Mouse (Mus musculus) limb, embryonic 12.5 days (tissue): ENCODE measurements at regions not wholly inside any gene's neighbourhood (a gene's known extent, or its start where the extent isn't known, plus 50 kb on each side); places are given as distances from the start of the nearest gene placed in this dataset.

Source experiments
- ATAC-seq: fragments of 200-750 bp; cut with Nextera tagmentation; 2 replicates; pipeline ENCODE4 v1.8.0; 2017; ENCODE audit warnings: low read depth, moderate TSS enrichment; ENCODE audit not compliant: insufficient number of reproducible peaks, insufficient read depth, low FRiP score, low TSS enrichment
- H3K27ac ChIP-seq: fragments of 300-500 bp; sonication (generic); 2 replicates; pipeline ENCODE4 v1.5.1; 2016; ENCODE audit warnings: mild to moderate bottlenecking, moderate library complexity
- H3K27me3 ChIP-seq: fragments of 300-500 bp; sonication (generic); 2 replicates; pipeline ENCODE4 v1.6.1; 2016; ENCODE audit warnings: mild to moderate bottlenecking, moderate library complexity
- H3K36me3 ChIP-seq: fragments of 300-500 bp; sonication (generic); 2 replicates; pipeline ENCODE4 v1.6.1; 2016; ENCODE audit warnings: mild to moderate bottlenecking, moderate library complexity
- H3K4me1 ChIP-seq: fragments of 300-500 bp; sonication (generic); replicated peaks from 2 replicates; pipeline ENCODE4 v1.6.1; 2016
- H3K4me2 ChIP-seq: fragments of 300-500 bp; sonication (generic); 2 replicates; pipeline ENCODE4 v1.6.1; 2016; ENCODE audit warnings: mild to moderate bottlenecking, moderate library complexity
- H3K4me3 ChIP-seq: fragments of 300-500 bp; sonication (generic); replicated peaks from 2 replicates; pipeline ENCODE4 v1.5.1; 2016; ENCODE audit warnings: mild to moderate bottlenecking
- H3K9ac ChIP-seq: fragments of 300-500 bp; sonication (generic); replicated peaks from 2 replicates; pipeline ENCODE4 v1.6.1; 2016; ENCODE audit warnings: mild to moderate bottlenecking, moderate library complexity
- H3K9me3 ChIP-seq: fragments of 300-500 bp; sonication (generic); 2 replicates; pipeline ENCODE4 v1.6.1; 2016; ENCODE audit warnings: mild to moderate bottlenecking, moderate library complexity
- WGBS: fragments of 180-500 bp; shearing (Covaris S2); methylation state at CpG from one replicate; pipeline ENCODE4 v1.1.7; 2016; 5-methylcytosine and 5-hydroxymethylcytosine counted together

DNA sequence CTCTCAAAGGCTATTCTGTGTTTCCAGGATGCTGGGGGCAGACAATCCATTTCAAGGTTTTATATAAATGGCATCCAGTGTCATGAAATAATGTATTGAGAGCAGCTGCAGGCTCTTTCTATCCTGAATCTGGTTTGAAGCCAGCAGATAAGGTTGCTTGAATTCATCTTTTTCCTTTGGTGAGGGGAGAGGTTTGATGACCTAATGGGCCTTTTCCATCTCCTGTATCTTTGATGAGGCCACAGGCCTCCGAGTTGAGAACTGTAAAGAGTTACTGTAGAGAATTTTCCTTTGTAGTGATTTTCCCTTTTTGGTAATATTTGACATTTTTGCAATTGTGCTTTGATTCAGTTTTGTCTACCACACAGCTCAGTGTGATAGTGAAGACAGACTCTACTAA lies 458.8 kb upstream of the 1700008P02Rik start:
- Histone ChIP-seq H3K4me1 (no peaks in the 10 kb centered on the region), H3K36me3 (no peaks in the 10 kb centered on the region), H3K27ac (no peak overlapping the region), H3K4me2 (no peak overlapping the region), H3K9me3 (no peaks in the 10 kb centered on the region), H3K27me3 (no peaks in the 10 kb centered on the region), H3K4me3 (no peak overlapping the region), H3K9ac (no peak overlapping the region)
- 71% methylated on average over 1 of the region's 1 CpGs for WGBS
- no peak for ATAC-seq

DNA sequence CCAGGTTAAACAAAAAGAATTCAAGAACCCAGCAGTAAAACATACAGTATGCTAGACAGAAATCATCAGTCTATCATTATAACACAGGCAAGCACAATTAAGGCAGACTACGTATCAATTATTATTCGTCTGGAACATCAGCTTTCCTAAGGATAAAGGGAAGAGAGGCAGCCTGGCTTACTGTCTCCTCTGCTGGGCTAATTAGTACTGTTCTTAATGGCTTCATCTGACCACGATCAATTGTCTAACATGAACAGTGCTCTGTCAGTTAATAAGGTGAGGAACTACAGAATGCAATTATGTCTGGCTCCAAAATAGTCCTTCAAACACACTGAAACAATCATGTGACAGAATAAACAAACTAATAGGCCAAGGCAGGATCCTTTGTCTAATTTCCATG lies 456.6 kb upstream of the 1700008P02Rik start:
- H3K27ac ChIP-seq = no peak overlapping the region
- H3K4me2 ChIP-seq = no peak overlapping the region
- no peaks in the 10 kb centered on the region for H3K9me3 ChIP-seq
- H3K36me3 ChIP-seq = no peaks in the 10 kb centered on the region
- no peak for ATAC-seq
- no peaks in the 10 kb centered on the region for H3K27me3 ChIP-seq
- no peaks in the 10 kb centered on the region for H3K4me1 ChIP-seq
- H3K9ac ChIP-seq = no peak overlapping the region
- WGBS = 73% methylated on average over 3 of the region's 3 CpGs
- H3K4me3 ChIP-seq = no peak overlapping the region

DNA sequence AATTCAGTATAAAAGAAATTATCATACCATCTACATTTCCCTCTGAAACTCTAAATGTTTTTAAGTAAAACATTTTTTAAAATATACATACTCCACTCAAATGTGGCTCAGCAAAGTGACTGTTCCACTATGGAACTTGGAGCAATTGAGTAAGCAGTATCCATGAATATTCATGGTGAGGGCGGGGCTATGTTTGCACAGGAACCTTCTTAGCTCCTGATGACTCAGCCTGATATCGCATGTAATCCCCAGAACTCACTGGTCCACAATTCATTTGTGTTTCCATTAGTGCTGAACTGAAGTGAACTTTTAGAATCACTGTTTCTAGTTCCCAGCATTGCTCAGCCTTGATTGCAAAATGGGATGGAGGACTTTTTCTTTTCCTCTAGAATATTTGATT lies 454.2 kb upstream of the 1700008P02Rik start:
- Histone ChIP-seq H3K4me2 (no peak overlapping the region), H3K9ac (no peak overlapping the region), H3K9me3 (no peaks in the 10 kb centered on the region), H3K4me1 (no peaks in the 10 kb centered on the region), H3K27ac (no peak overlapping the region), H3K36me3 (no peaks in the 10 kb centered on the region), H3K4me3 (no peak overlapping the region), H3K27me3 (no peaks in the 10 kb centered on the region)
- 78% methylated on average over 2 of the region's 2 CpGs for WGBS
- no peak for ATAC-seq

DNA sequence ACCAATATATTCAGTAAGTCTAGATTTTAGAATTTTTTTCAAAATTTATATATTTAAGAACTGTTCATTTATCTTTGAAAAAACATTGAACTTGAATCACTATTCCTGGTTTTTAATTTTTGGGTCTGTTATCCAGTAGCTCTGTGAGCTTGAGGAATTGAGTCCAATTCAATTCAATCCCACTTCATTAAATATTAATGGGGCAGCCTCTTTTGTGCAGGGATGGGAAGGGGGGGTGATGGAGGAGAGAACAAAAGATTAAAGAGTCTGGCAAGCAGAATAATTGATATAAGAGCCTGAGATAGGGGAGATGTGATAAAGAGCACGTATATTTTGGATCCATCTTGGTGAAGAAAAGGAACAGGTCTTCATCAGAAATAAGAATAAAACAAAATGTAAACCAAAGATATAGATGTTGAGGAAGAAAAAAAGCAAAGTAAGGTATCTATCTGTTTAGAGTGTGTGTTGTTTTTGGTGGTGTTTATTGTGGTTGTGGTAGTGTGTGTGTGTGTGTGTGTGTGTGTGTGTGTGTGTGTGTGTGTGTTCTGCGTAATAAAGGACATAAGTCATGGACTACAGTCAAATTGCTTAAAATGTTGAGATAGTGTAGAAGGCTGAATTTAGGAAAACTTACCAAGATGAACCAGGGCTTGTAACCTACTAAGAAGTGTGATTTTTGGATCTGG lies 421.3 kb upstream of the 1700008P02Rik start:
- Histone ChIP-seq H3K4me1 (no peaks in the 10 kb centered on the region), H3K27ac (no peak overlapping the region), H3K4me2 (no peak overlapping the region), H3K27me3 (no peaks in the 10 kb centered on the region), H3K9ac (no peak overlapping the region), H3K4me3 (no peak overlapping the region), H3K9me3 (peaks cover 9% of the 10 kb centered on the region; the same call in 1 of the 2 replicates), H3K36me3 (no peaks in the 10 kb centered on the region)
- ATAC-seq = no peak
- 79% methylated on average over 2 of the region's 2 CpGs for WGBS

DNA sequence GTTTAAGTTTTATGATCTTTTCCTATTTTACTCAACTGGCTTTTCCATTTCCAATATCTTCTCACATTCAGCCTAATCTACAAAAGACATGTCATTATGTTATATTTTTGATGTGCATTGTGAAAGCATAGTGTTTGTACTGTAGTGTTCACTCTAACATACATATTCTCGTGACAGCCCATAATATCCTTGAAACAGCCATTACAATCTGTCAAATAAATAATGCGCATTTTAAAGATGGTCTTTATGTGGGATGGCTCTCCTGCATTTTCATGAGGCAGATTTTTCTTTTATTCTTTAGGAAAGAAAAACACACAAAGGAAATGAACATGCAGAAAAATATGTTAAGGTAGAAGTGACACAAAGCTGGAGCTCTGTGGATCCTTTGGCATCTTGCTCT lies 415.6 kb upstream of the 1700008P02Rik start:
- no peaks in the 10 kb centered on the region for H3K4me1 ChIP-seq
- no peaks in the 10 kb centered on the region for H3K36me3 ChIP-seq
- H3K27me3 ChIP-seq = no peaks in the 10 kb centered on the region
- no peak overlapping the region for H3K4me3 ChIP-seq
- no peak overlapping the region for H3K4me2 ChIP-seq
- H3K27ac ChIP-seq = no peak overlapping the region
- ATAC-seq = no peak
- peaks cover 9% of the 10 kb centered on the region; the same call in 1 of the 2 replicates for H3K9me3 ChIP-seq
- 85% methylated on average over 2 of the region's 2 CpGs for WGBS
- H3K9ac ChIP-seq = no peak overlapping the region

DNA sequence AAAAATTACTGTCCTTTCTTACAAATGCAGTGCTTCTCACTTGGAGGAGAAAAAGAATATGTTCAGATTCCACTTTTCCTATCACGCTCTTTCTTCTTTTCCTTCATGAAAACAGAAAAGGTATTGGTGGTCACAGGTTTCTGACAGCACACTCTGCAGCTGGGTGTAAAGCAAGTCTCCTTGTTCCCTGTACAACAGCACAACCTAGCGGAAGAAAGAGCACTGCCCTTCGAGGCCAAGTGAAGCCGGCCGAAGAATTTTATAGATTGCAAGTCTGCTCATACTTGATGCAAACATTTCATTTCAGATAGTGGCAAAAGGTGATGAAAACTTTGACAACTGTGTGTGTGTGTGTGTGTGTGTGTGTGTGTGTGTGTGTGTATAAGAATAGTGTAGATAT lies 407.6 kb upstream of the 1700008P02Rik start:
- Histone ChIP-seq H3K9me3 (no peaks in the 10 kb centered on the region), H3K36me3 (no peaks in the 10 kb centered on the region), H3K27me3 (no peaks in the 10 kb centered on the region), H3K27ac (no peak overlapping the region), H3K4me1 (0 out of 2 replicates have a peak, but pooled peaks cover 2% of the 10 kb centered on the region), H3K9ac (no peak overlapping the region), H3K4me2 (no peak overlapping the region), H3K4me3 (no peak overlapping the region)
- no peak for ATAC-seq
- WGBS = 11% methylated on average over 5 of the region's 5 CpGs

DNA sequence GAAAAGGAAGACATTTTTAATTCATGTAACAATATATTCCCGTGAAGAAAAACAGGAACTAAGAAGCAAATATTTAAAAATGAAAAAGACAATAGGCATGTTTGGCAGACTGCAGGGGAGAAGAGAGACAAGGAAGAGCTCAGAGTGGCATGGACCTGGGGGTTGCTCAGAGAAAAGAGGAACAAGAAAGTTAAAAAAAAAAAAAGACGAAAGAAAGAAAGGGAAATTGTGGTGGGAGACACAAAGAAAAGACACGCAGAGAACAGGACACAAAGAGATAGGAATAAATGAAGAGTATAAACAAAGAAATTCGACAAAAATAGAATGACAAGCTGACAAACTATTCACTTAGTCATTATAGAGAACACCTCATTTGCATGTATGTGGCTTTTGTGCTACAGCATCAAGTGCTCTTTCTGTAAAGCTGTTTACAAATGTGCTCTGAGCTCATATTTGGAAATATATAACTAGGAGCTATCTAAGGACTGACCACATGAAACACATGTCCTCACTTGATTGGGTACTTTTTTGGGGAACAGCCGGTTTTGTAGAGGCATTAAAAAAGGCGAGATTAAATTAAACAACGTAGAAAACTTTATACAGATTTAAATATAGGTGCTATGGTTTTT lies 394.2 kb upstream of the 1700008P02Rik start:
- Histone ChIP-seq H3K9me3 (no peaks in the 10 kb centered on the region), H3K36me3 (no peaks in the 10 kb centered on the region), H3K4me2 (no peak overlapping the region), H3K4me3 (no peak overlapping the region), H3K27me3 (no peaks in the 10 kb centered on the region), H3K4me1 (0 out of 2 replicates have a peak, but pooled peaks cover 6% of the 10 kb centered on the region), H3K27ac (no peak overlapping the region), H3K9ac (no peak overlapping the region)
- ATAC-seq = no peak
- WGBS = 69% methylated on average over 7 of the region's 7 CpGs

DNA sequence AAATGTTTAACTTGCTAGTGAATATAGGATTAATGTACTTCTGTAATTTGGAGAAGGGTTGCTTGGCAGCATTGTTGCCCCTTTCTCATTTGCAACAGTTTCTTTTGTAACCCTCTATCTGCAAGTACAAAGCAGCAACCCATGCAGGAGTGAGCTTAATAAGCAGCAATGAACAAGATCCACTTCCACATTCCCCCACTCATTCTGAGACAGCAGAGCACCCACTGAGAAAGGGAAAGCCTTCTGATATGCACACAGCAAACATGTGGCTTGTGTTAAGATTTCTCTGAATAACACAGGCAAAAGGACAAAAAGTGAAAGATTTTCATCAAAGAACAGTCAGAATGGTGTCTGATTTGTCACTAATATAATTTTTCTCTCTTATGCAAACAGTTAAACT lies 393.3 kb upstream of the 1700008P02Rik start:
- H3K4me3 ChIP-seq = no peak overlapping the region
- H3K36me3 ChIP-seq = no peaks in the 10 kb centered on the region
- no peak overlapping the region for H3K9ac ChIP-seq
- H3K27ac ChIP-seq = no peak overlapping the region
- H3K27me3 ChIP-seq = no peaks in the 10 kb centered on the region
- ATAC-seq = no peak
- H3K9me3 ChIP-seq = no peaks in the 10 kb centered on the region
- 0 out of 2 replicates have a peak, but pooled peaks cover 6% of the 10 kb centered on the region for H3K4me1 ChIP-seq
- no peak overlapping the region for H3K4me2 ChIP-seq

DNA sequence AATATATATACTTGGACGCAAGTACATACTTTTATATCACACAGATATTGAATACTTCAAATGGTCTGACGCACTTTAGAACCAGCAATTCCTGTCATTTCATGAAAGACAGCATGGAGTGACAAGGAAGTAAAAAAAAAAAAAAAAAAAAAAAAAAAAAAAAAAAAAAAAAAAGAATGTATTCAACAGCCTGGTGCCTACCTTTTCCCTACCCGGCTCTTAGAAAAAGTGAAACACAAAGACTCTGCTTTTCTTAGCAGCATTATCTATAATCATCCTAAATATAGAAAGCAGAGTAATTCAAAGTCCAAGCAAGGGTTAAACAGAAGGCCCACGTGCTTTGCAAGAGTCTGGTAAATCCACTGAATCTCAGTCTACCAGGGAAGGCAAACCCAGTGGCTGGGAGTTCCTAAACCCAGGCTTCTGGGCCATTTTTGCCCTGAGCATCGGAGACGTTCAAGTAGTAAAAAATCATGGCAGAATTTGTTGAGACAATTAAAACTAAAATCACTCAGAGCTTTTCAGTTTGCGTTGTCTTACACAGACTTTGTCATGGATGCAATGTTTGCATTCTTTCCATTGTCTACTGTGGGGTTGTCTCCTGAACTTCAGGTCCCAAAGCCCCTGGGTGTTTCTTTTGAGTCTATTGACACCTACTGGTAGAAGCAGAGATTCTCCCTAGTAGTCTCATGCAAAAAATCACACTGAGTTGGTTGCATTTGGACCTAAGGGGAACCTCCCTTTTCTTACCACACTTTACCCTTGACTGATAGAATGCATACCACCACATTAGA lies 390.2 kb upstream of the 1700008P02Rik start:
- Histone ChIP-seq H3K4me1 (0 out of 2 replicates have a peak, but pooled peaks cover 6% of the 10 kb centered on the region), H3K4me3 (no peak overlapping the region), H3K9me3 (no peaks in the 10 kb centered on the region), H3K27me3 (no peaks in the 10 kb centered on the region), H3K4me2 (no peak overlapping the region), H3K36me3 (no peaks in the 10 kb centered on the region), H3K9ac (no peak overlapping the region), H3K27ac (no peak overlapping the region)
- peak; percentile 26; the same call in 1 of the 2 replicates for ATAC-seq
- 53% methylated on average over 7 of the region's 7 CpGs for WGBS

DNA sequence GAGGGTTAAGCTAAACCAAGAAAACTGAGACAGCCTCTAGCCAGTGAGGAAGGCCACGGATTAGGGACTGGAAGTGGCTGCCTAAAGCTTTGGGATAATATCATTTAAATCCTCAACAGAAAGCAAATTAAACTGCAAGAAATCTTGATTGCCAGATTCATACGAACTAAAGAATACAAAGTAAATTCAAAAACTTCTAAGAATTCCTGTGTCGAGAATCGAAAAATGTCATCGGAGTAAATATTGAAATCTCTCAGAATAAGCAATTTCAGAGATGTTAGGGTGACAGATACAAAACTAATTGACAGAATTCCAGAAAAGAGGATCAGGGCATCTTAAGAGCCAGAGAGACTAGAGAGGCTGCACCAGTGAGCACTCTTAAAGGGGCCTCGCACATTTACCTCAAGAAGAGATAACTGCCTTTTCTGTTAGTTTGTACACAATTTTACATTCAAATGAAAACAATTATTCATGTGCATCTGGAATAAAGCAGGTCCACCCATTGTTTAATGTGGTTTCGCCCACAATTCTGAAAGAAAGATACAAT lies 388.5 kb upstream of the 1700008P02Rik start:
- no peak overlapping the region for H3K9ac ChIP-seq
- H3K4me3 ChIP-seq = no peak overlapping the region
- 79% methylated on average over 7 of the region's 7 CpGs for WGBS
- no peak overlapping the region for H3K4me2 ChIP-seq
- H3K4me1 ChIP-seq = 0 out of 2 replicates have a peak, but pooled peaks cover 6% of the 10 kb centered on the region
- no peaks in the 10 kb centered on the region for H3K27me3 ChIP-seq
- no peaks in the 10 kb centered on the region for H3K36me3 ChIP-seq
- H3K9me3 ChIP-seq = no peaks in the 10 kb centered on the region
- H3K27ac ChIP-seq = no peak overlapping the region
- ATAC-seq = no peak

DNA sequence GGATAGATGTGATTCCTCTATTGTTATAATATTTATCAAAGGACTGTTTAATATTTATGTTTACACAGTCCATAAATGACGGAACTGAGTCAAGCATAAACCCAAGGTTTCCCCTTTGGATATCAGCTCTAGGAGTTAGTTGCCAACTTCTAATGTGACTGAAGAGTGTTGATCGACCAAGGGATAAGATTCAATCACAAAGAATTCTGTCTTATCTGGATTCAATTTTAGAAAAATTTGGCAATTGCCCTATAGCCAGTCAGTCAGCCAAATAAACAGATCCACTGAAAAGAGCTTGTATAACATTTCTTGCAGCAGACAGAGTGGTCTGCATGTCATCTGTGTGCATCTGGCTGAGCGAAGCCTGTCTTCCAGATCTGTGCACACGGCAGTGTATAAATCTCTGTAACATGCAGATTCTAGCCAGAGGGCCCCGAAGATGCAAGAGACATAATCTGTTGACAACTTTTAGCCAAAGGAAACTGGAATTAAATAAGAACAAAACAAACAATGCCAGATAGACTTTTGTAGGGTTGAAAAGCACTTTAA lies 387.6 kb upstream of the 1700008P02Rik start:
- no peaks in the 10 kb centered on the region for H3K36me3 ChIP-seq
- H3K27ac ChIP-seq = no peak overlapping the region
- H3K9ac ChIP-seq = no peak overlapping the region
- 58% methylated on average over 5 of the region's 5 CpGs for WGBS
- no peak for ATAC-seq
- no peak overlapping the region for H3K4me2 ChIP-seq
- H3K9me3 ChIP-seq = no peaks in the 10 kb centered on the region
- no peak overlapping the region for H3K4me3 ChIP-seq
- H3K4me1 ChIP-seq = 0 out of 2 replicates have a peak, but pooled peaks cover 6% of the 10 kb centered on the region
- H3K27me3 ChIP-seq = no peaks in the 10 kb centered on the region
